Mouse (Mus musculus) retina, postnatal 7 days (tissue): ENCODE data around the gene Sema4d.

Source experiments
- DNase-seq: peaks from one replicate; pipeline ENCODE4 v3.0.0-alpha.2; 2012; ENCODE audit warnings: low read depth, low spot score

Sema4d gene

GRCm38 (mm10) chr13:51753802-51754444 is 39.6 kb downstream of the Sema4d start:
- no peak for DNase-seq

- no peak for DNase-seq
Measured at GRCm38 (mm10) chr13:51753168-51753465, 40.4 kb downstream of the Sema4d start.

DNA sequence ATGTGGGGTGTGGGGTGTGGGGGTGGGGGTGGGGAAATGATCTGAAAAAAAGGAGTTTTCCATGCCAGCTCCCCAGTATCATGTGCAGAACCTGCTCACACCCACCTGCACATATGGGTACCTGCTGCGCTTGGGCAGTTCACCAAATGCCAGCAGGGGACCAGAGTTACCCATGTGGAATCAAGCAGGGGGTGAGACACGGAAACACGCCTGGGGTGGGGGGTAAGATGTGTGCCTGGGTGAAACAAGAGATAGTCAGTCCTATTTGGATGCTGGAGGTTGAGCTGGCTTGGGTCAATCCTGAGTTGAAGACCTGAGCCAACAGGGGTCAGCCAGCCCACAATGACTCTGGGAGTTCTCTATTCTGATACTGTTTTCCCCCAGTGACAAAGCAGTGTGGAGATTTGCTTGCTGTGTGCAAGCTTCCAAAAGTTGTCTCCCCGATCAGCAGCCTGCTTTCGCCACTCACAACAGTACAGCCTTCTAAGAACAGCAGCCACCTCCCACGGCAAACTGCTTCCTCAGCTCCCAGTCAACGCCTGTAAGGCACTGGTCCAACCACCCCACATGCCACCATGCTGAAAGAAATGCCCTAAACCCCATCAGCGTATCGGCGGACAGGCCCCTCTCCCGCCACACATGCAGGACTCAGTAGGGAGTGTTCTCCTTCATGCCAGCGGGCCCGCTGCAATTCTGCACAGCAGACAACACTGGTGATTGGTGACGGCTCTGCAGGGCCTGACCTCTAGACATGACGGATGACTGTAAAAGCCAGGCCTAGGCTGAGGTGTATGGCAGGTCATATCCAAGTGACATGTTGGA is 41.0 kb downstream of the Sema4d start:
- DNase-seq: no peak

GRCm38 (mm10) chr13:51749578-51750345 is 43.8 kb downstream of the Sema4d start:
- DNase-seq: no peak

- no peak for DNase-seq
Measured at GRCm38 (mm10) chr13:51748009-51748552, 45.5 kb downstream of the Sema4d start.

- no peak for DNase-seq
Measured at GRCm38 (mm10) chr13:51747069-51747468, 46.5 kb downstream of the Sema4d start.

- no peak for DNase-seq
Measured at GRCm38 (mm10) chr13:51745862-51746261, 47.7 kb downstream of the Sema4d start.

GRCm38 (mm10) chr13:51743855-51744254 is 49.7 kb downstream of the Sema4d start:
- no peak for DNase-seq

DNA sequence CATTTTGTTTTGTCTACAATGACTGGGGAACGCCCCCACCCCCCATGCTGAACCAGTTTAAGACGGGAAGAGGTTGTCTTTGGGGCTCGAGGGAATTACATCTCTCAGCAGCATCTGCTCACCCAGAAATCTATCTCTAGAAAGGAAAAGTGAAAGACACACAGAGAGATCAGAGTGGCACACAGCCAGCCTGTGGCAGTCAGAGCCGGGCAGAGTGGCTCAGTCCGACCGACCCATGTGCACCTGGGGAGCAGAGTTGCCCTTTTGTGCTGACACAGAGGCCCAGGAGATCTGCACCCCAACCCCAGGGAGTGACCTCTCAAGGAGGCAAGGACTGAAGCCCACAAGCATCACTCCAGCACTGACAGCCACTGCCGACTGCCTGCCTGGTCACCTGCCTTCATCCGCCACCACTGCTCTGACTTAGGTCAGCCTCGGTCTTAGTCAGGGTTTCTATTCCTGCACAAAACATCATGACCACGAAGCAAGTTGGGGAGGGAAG is 50.9 kb downstream of the Sema4d start:
- DNase-seq: no peak

- DNase-seq: no peak
Measured at GRCm38 (mm10) chr13:51740776-51741175, 52.8 kb downstream of the Sema4d start.

GRCm38 (mm10) chr13:51739713-51740112 is 53.8 kb downstream of the Sema4d start:
- no peak for DNase-seq

DNA sequence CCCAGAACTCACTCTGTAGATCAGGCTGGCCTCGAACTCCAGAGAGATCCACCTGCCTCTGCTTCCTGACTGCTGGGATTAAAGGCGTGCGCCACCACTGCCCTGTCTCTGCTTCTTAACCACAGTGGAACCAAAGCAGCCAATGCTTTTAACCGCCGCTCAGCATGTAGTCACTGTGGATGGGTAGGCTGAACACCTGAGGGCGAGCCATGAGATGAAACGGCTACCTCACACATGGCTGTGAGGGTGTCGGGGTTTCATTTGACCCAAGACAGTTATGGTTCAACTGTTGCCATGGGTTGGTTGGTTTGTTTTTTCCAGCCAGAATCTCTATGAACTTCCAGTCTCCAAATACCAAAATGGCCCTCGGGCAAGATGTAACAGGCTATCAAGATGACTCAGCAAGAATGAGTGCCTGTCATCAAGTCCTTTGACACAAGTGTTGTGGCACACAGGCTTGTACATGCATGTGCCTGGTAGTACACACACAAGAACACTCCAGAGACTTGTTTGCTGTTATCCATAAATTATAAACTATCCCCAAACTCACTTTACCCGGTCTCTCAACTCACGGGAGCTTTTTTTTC is 54.9 kb downstream of the Sema4d start:
- no peak for DNase-seq

DNA sequence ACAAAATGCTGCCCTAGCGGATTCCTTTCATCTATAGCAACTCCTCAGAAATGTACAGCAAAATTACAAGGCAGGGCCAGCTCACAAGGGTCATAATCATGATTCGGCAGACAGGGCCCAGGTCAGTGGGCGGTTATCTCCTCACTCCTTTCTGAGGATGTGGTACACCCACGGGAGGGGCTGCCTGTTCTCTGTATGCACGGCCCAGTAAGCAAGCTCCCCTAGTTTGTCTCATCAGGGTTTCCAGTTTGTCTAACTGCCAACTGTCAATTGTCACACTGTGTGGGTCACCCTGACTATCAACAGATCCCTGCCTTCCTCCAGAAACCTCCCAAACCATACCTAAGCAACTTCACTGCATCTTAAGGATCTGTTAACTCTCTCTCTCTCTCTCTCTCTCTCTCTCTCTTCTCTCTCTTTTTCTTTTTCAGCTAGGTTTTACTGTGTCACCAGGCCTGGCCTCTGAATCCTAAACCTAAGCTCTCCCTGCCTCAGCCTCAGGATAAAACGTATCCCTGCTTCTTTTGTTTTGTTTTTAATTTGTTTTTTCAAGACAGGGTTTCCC is 55.5 kb downstream of the Sema4d start:
- DNase-seq: no peak

DNA sequence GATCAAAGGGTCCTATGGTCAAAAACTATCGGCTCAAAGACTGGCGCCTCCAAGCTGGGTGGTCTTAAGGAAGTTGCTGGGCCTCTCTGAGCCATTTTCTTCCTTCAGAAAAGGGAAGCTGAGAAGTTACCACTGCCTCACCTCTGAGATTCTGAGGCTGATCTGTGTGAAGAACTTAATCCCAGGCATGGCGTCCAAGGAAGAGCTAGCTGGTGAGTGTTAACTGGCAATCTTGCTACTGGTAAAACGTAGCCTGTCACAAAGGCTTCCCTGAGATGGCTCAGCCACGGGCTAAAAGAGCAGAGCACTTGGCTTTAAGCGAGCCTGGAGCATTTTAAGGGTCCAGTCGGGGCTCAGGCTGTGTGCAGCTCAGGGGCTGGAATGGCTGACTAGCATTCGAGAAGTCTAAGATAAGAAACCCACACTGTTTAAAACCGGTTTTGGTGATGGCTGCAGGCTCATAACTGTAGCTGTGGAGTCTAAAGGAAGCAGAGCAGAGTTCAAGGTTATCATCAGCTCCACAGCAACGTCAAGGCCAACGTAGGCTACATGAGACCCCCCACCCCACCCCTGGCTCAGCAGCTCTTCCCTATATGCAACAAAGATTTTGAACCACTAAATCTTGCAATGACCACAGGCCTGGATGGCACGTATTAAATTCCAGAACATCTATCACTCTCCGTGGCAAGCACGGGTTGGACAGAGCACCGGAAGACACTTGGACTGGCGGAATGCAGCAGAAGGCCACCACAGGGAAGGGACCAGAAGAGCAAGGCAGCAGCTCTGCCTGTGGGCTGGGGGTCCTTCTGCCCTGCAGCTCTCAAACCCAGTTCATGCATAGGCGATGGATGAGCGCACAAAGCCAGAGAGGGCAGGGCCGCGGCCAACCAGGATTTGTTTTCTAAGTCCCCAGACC is 56.3 kb downstream of the Sema4d start:
- no peak for DNase-seq

- DNase-seq: no peak
Measured at GRCm38 (mm10) chr13:51736007-51736911, 57.3 kb downstream of the Sema4d start.

- DNase-seq: no peak
Measured at GRCm38 (mm10) chr13:51734556-51734955, 59.0 kb downstream of the Sema4d start.

DNA sequence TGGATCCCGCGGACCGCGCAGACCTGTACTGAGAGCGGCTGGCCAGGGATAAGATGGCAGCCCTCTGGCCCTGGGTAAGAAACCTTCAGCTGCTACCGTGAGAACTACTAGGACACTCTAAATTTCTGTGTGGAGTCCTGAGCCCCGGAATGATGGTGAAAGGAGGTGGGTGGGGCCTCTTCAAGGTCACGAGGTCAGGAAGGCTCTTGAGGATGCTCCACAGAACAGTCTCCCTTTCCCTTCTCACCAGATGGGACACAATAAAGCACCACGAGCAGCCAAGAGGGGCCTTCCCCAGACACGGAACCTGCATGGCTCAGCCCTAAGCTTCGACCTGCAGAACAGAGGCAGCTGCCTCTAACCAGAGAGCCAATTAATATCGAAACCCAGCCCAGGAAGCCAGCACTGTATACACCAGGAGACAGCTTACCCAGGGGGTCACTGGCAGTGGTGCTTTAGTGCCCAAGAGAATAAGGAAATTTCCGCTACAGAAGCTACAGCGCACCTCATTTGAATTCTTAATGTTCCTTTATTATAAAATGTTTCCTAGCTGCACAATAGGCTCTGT is 61.4 kb downstream of the Sema4d start:
- DNase-seq: no peak

- no peak for DNase-seq
Measured at GRCm38 (mm10) chr13:51731474-51731873, 62.1 kb downstream of the Sema4d start.

DNA sequence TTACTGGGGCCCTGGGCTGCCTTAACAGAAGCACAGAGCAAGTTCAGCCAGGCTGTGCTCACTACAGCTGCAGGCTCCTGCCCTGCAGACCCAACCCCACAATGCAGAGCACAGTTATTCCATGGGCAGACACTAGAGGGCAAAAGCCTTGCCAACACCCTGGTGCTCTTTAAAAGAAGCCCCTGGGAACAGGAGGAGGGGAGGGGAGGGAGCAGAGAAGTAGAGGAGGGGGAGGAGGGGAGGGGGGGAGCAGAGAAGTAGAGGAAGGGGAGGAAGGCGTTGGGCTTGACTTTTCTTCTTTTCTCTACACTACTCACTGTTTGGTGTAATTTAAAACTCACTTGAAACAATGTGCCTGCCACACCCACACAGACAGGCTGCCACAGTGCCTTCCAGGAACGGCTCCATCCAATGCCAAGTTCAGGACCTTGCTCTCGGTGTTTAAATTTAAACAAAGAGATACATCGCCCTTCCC is 63.6 kb downstream of the Sema4d start:
- no peak for DNase-seq
